Mouse (Mus musculus): ENCODE measurements at regions not wholly inside any gene's neighbourhood (a gene's known extent, or its start where the extent isn't known, plus 50 kb on each side); places are given as distances from the start of the nearest gene placed in this dataset.

- no peak for DNase-seq (ENCODE audit: low read depth)
Measured at GRCm38 (mm10) chr8:26845481-26846194, 131.5 kb upstream of the Zfp703 start.

- no peak for DNase-seq (ENCODE audit: low read depth)
Measured at GRCm38 (mm10) chr8:26847009-26847408, 130.1 kb upstream of the Zfp703 start.

DNA sequence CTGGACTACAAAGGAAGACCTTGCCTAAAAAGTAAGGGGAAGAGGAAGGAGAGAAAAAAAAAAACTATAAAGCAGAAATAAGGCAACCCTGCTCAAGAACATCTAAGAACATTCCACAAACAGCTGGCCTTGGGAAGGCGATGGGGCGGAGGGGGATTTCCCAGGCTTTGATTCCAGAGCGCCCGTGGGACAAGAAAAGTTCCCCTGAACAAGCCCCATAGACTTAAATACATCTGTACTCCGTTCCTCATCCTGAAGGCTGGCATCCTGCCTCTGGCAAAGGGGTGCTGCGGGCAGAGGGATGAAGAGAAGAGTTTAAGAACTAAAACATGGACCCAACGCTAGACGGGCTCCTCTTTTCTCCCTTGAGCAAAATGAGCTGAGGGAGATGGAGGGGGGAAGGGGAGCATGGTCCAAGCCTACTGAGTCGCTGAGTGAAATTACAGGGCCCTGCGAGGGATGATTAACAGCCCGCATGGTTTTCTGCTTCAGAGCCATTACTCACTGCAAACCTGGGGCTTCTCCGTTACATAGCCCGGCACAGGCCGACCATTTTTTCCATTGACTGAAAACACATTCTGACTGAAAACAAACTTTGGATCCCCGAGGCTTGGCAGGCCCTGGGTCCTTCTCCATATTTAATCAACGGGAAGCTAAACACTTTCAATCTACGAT is 128.9 kb upstream of the Zfp703 start:
- no peak for DNase-seq (ENCODE audit: low read depth)

DNA sequence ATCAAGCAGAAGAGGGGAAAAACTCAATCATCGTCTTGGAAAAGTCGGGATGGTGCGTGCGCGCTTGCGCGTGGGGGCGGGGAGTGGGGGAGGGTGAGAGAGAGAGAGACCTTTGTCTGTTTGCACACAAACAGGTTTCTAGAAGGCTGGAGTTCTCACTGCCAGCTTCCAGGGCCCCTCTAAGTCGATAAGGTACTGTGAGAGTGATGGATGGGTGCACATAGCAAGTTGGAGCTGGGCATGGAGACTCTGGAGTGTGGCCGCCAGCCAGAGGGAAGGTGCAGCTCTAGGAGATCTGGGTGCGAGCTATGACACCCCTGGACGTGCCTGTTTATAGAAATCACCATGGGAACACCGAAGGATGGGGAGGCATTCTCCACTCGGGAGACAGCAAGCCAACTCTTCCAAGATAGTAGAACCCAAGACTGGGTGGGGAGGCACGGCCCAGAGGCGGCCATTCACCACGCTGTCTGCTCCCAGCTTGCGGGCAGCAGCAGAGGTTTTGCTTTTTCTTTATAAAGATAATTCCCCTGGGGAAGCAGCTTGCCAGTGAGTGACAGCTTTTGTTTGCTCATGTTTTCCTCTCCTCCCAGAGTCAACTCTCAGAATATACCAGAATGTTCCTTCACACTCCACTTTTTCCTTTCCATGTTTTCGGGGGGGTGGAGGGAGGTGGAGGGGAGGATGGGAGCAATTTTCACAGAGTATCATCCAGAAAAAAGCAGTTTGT is 128.0 kb upstream of the Zfp703 start:
- no peak for DNase-seq (ENCODE audit: low read depth)

GRCm38 (mm10) chr8:26851871-26852800 is 125.0 kb upstream of the Zfp703 start:
- no peak for DNase-seq (ENCODE audit: low read depth)

DNA sequence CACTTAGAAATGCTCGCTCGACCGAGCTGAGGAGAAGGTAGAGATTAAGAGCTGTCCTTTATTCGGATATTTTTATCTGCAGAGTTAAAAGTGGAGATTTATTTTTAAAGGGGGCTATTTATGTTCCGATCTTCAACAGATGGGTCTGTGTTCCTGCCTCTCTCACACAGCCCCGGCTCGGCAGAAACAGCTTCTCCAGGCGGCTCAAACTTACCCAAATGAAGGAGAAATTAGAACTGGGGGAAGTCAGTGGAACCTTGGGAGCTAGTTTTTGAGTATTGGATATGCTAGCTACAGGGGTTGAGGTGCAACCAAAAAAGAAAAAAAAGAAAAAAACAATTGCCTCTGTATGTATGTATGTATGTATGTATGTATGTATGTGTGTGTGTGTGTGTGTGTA is 124.2 kb upstream of the Zfp703 start:
- no peak for DNase-seq (ENCODE audit: low read depth)

- no peak for DNase-seq (ENCODE audit: low read depth)
Measured at GRCm38 (mm10) chr8:26854557-26855238, 122.4 kb upstream of the Zfp703 start.

- DNase-seq (ENCODE audit: low read depth) = no peak
Measured at GRCm38 (mm10) chr8:26855256-26855655, 121.9 kb upstream of the Zfp703 start.

- no peak for DNase-seq (ENCODE audit: low read depth)
Measured at GRCm38 (mm10) chr8:26864571-26864970, 112.6 kb upstream of the Zfp703 start.

DNA sequence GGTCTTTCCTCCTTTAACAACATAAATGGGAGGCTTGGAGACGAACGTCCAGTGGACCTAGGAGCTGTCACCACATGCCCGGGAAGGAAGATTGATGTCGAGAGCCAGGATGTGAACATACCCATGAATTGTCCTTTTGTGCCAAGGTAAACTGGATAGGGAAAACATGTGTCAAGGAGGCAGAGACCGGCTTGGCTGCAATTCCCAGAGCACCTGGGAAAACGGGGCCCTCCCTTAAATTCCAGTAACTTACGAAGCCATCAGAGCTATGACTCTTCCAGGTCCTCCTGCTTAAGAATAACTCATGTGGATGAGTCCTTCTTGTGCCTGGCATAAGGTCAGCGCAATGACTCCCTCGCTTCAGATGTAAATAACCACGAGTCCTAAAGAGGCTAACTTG is 112.2 kb upstream of the Zfp703 start:
- DNase-seq (ENCODE audit: low read depth) = no peak

DNA sequence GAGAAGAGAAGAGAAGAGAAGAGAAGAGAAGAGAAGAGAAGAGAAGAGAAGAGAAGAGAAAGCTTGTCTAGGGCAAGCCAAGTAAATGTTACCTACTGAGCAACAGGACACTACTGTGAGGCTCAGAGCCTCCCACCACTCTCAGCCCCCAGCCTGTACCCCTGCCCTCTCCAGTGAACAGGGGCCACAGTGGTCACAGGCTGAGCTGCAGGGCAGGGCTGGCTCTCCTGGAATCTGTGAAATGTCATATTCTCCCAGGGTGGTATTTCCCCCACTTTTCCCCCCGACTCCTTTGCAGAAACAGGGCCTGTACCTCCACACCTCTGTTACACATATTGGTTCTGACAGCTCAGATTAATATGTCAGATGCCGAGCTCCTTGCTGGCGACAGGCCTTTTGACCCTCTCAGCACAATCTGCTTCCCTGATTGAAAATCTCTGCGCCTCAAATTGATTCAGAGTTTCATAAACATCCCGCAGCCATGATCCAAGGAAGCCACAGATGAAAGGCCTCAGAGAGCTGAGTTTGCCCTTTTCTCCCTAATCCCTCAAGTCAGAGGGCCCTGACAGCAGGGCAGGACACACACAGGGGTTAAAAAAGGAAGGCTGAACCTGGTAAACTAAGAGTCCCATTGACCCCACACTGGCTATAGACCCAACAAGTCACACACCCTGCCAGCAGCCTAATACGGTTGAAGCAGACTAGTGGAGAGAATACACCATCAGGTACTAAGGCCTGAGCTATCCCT is 108.8 kb upstream of the Zfp703 start:
- DNase-seq (ENCODE audit: low read depth) = no peak

- DNase-seq (ENCODE audit: low read depth) = no peak
Measured at GRCm38 (mm10) chr8:26868849-26869110, 108.3 kb upstream of the Zfp703 start.

- no peak for DNase-seq (ENCODE audit: low read depth)
Measured at GRCm38 (mm10) chr8:26871838-26872237, 105.3 kb upstream of the Zfp703 start.

- DNase-seq (ENCODE audit: low read depth) = no peak
Measured at GRCm38 (mm10) chr8:26872382-26872781, 104.7 kb upstream of the Zfp703 start.

DNA sequence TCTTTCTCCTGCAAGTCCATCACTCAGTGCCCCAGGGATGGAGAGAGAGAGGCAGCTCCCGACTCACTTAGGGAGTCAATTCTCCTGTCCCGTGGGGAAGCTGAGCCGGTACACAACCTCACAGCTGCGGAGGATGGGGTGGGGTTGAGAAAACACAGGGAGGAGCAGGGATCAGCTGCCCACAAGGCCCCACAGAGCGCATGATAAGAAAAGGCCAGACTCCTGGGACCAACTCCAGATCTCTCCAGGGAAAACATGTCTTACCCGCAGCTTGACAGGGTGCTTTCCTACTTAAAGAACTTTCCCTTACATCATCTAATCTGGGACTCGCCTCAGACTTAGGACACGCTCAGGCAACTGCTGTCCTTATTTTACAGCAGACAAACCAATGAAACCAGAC is 104.3 kb upstream of the Zfp703 start:
- no peak for DNase-seq (ENCODE audit: low read depth)

GRCm38 (mm10) chr8:26880177-26880576 is 96.9 kb upstream of the Zfp703 start:
- no peak for DNase-seq (ENCODE audit: low read depth)

- DNase-seq (ENCODE audit: low read depth) = no peak
Measured at GRCm38 (mm10) chr8:26881268-26882120, 95.6 kb upstream of the Zfp703 start.

- no peak for DNase-seq (ENCODE audit: low read depth)
Measured at GRCm38 (mm10) chr8:26882616-26883015, 94.5 kb upstream of the Zfp703 start.

DNA sequence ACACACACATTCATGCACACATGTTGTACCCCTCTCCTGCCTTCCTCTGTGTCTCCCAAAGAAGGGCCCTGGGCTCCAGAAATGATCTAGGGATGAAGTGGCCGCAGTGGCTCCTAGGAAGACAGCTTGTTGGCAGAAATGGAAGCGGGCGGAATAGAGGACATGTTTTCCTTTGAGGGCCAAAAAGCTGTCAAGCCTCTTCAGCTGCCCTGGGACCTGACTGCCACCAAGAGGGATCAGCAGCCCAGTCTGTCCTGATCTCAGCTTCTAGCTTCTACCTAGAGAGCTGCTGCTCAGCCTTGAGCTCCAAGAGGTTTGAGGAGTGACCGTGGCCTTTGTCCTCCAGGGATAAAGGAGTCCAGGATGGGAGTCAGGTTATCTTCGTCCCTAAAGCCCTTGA is 93.8 kb upstream of the Zfp703 start:
- no peak for DNase-seq (ENCODE audit: low read depth)

- no peak for DNase-seq (ENCODE audit: low read depth)
Measured at GRCm38 (mm10) chr8:26883770-26884169, 93.4 kb upstream of the Zfp703 start.
